Mouse (Mus musculus) olfactory bulb, adult 2 months (tissue): ENCODE data around the gene Nfib.
"Not testable (repeated sequence)": the region's sequence is repeated elsewhere in the genome, so short reads cannot be mapped to it uniquely, and the experiment has no call there.

ENCODE experiments used
- CTCF ChIP-seq: fragments of 200-500 bp; IDR thresholded peaks from 2 replicates; pipeline ENCODE4 v1.5.1; 2012; ENCODE audit warnings: low read depth, mild to moderate bottlenecking, low read length, moderate library complexity; ENCODE audit not compliant: insufficient read depth
- POLR2A ChIP-seq: fragments of 200-500 bp; IDR thresholded peaks from 2 replicates; pipeline ENCODE4 v1.6.1; 2012; ENCODE audit warnings: mild to moderate bottlenecking, low read depth, low read length, moderate library complexity; ENCODE audit not compliant: insufficient read depth

DNA sequence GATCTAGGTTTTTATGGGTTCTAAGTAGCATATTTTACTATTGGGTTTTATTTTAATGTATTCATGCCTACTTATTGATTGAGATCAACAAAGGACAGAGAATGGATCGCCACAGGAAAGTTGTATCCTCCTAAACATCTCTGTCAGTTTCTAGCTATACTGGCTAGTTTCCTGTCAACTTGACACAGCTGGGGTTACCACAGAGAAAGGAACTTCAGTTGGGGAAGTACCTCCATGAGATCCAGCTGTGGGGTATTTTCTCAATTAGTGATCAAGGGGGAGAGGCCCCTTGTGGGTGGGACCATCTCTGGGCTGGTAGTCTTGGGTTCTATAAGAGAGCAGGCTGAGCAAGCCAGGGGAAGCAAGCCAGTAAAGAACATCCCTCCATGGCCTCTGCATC lies 447.0 kb downstream of the Nfib start:
- TF ChIP-seq CTCF, POLR2A: not testable (repeated sequence)
